Mouse (Mus musculus) testis, adult 2 months (tissue): ENCODE results near the gene Rock2. TPM values are rescaled to one million over a fixed set of nuclear protein-coding genes. Genes with fewer than 3 reads are reported as not detected.

Experiments
- H3K27ac ChIP-seq: fragments of 200-500 bp; 2 replicates; pipeline ENCODE4 v1.5.1; 2012; ENCODE audit warnings: low read depth, low read length; ENCODE audit not compliant: control insufficient read depth, insufficient read depth
- H3K27me3 ChIP-seq: fragments of 200-500 bp; 2 replicates; pipeline ENCODE4 v1.6.1; 2012; ENCODE audit warnings: mild to moderate bottlenecking, low read length, moderate library complexity; ENCODE audit not compliant: control insufficient read depth, insufficient read depth
- H3K36me3 ChIP-seq: fragments of 200-500 bp; 2 replicates; pipeline ENCODE4 v1.6.1; 2012; ENCODE audit warnings: mild to moderate bottlenecking, low read length; ENCODE audit not compliant: control insufficient read depth, insufficient read depth
- H3K4me1 ChIP-seq: fragments of 200-500 bp; 2 replicates; pipeline ENCODE4 v1.6.1; 2012; ENCODE audit warnings: low read length; ENCODE audit not compliant: control insufficient read depth, insufficient read depth
- H3K4me3 ChIP-seq: fragments of 200-500 bp; 2 replicates; pipeline ENCODE4 v1.5.1; 2012; ENCODE audit warnings: low read depth, mild to moderate bottlenecking, low read length, moderate library complexity, mixed read lengths; ENCODE audit not compliant: control insufficient read depth
- CTCF ChIP-seq: fragments of 200-500 bp; IDR thresholded peaks from 2 replicates; pipeline ENCODE4 v1.5.1; 2012; ENCODE audit warnings: low read depth, mild to moderate bottlenecking, inconsistent platforms, low read length, moderate library complexity; ENCODE audit not compliant: control insufficient read depth, insufficient read depth, insufficient replicate concordance
- POLR2A ChIP-seq: fragments of 200-500 bp; IDR thresholded peaks from 2 replicates; pipeline ENCODE4 v1.6.1; 2012; ENCODE audit warnings: low read depth, mild to moderate bottlenecking, inconsistent platforms, low read length, moderate library complexity; ENCODE audit not compliant: control insufficient read depth
- polyA plus RNA-seq: library from polyadenylated mRNA; depleted of rRNA; stranded (reverse); fragments of >200 nt; gene quantifications from 2 replicates; pipeline ENCODE4 v1.2.3, GENCODE M21; 2012

Gene Rock2
- polyA plus RNA-seq, 1 experiment: 2.9 TPM

GRCm38 (mm10) chr12:16996281-16996680 lies 101.6 kb downstream of the Rock2 start:
- Histone ChIP-seq H3K4me3 (no peak overlapping the region), H3K27ac (no peak overlapping the region), H3K4me1 (peaks cover 9% of the 10 kb centered on the region), H3K27me3 (no peaks in the 10 kb centered on the region), H3K36me3 (no peaks in the 10 kb centered on the region)
- TF ChIP-seq CTCF (no peak), POLR2A (no peak)

DNA sequence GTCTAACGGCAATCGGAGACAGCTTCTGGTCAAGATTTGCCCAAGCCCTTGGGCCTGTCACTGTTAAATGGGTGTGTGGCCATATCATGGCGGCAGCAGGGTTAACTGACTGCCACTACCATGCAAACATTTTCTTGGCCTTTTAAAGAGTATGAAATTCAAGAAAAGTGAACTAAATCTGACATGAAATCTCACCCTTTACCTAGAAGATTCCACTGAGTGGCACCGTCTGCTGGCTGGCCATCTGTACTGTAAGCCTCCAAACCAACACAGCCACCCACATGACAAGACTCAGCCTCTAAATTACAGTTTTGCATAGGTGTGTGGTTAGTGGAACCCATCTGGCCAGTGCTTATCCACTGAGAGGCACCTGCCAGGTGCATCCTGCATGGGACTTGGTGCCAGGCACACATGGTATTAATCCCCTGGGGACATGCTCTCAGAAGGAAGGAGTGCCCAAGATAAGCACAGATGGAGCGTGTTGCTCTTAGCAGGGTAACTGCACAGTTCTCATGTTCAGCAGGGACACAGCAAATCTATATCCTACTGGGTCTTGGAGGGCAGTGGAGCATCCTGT lies 102.3 kb downstream of the Rock2 start:
- Histone ChIP-seq H3K27ac (no peak overlapping the region), H3K4me3 (no peak overlapping the region), H3K4me1 (peaks cover 9% of the 10 kb centered on the region), H3K27me3 (no peaks in the 10 kb centered on the region), H3K36me3 (no peaks in the 10 kb centered on the region)
- TF ChIP-seq POLR2A (no peak), CTCF (no peak)

DNA sequence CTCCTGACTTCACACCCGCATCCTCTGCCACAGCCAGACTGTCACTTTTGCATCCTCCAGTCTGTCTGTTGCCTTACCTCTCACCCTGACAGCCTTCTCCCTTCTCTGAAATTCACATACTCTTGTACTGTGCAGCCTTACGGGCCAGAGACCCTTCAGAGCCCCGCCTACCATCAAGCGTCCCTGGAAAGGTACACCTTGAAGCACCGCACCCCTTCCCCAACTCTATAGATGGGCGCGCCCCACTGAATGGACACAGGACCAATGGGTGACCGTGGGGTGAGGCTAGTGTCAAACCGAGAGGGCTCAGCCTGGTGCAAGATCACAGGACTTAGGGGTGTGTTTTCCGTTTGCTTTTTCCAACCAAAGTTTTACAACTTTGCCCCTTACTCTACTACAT lies 104.5 kb downstream of the Rock2 start:
- no peaks in the 10 kb centered on the region for H3K27me3 ChIP-seq
- peak overlapping the region; percentile 74; the same call in 1 of the 2 replicates for H3K4me3 ChIP-seq

GRCm38 (mm10) chr12:16999739-17000497 lies 105.2 kb downstream of the Rock2 start, which contains the start of gene Pqlc3:
Gene Pqlc3 (minus strand): TSS chr12:17000408.
- Histone ChIP-seq H3K4me3 (peak within 1 kb of the TSS; percentile 74), H3K27ac (no peak within 1 kb of the TSS; the same call in 1 of the 2 replicates), H3K36me3 (no peaks in the 10 kb centered on the region), H3K27me3 (no peaks in the 10 kb centered on the region), H3K4me1 (peaks cover 9% of the 10 kb centered on the region)
- TF ChIP-seq CTCF (no peak), POLR2A (no peak)

More for the DNA sequence above, 104.5 kb downstream of the Rock2 start:
- H3K36me3 ChIP-seq: no peaks in the 10 kb centered on the region
- H3K27ac ChIP-seq: no peak overlapping the region
- TF ChIP-seq CTCF: no peak
- no peak for TF ChIP-seq POLR2A
- peaks cover 9% of the 10 kb centered on the region for H3K4me1 ChIP-seq

- TF ChIP-seq POLR2A: no peak
- no peak for TF ChIP-seq CTCF
- Histone ChIP-seq H3K4me3 (no peak overlapping the region), H3K27ac (no peak overlapping the region), H3K27me3 (no peaks in the 10 kb centered on the region), H3K36me3 (no peaks in the 10 kb centered on the region), H3K4me1 (peaks cover 9% of the 10 kb centered on the region)
Measured at GRCm38 (mm10) chr12:17000628-17001027, 105.9 kb downstream of the Rock2 start.

DNA sequence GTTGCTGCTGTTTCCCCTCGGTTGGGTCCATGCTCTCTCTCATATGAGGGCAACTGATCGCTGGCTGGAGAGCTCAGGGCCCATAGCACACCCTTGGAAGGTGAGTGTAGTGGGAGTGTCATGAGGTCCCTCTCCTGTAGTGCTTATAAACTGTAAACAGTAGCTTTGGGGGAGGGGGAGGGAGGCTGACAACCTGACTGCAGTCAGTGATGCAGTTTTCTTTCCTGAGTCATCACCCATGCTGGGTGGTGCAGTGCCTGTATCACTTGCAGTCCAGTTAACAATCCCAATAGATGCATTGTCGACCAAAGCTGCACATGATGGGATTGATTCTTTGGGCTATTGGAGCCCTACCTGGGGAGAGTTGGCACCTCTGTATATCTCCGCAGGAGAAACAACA lies 106.5 kb downstream of the Rock2 start:
- Histone ChIP-seq H3K27ac (no peak overlapping the region), H3K27me3 (no peaks in the 10 kb centered on the region), H3K36me3 (no peaks in the 10 kb centered on the region), H3K4me3 (no peak overlapping the region), H3K4me1 (peaks cover 9% of the 10 kb centered on the region)
- TF ChIP-seq CTCF (no peak), POLR2A (no peak)

GRCm38 (mm10) chr12:17009466-17009865 lies 114.8 kb downstream of the Rock2 start:
- Histone ChIP-seq H3K27me3 (no peaks in the 10 kb centered on the region), H3K36me3 (no peaks in the 10 kb centered on the region), H3K27ac (no peak overlapping the region), H3K4me1 (peaks cover 10% of the 10 kb centered on the region), H3K4me3 (no peak overlapping the region)
- TF ChIP-seq CTCF (peak; percentile 21; the same call in 1 of the 2 replicates), POLR2A (no peak)
